Mouse (Mus musculus) liver, embryonic 14.5 days (tissue): ENCODE results near the gene Map4k1.
A peak's percentile ranks its signal among the peaks of the same experiment; 100 is the strongest.

Experiments used
- CTCF ChIP-seq: IDR thresholded peaks from 2 replicates; pipeline ENCODE4 v1.5.1; 2016; ENCODE audit warnings: antibody characterized with exemption, low read depth, control low read depth
- EP300 ChIP-seq: IDR thresholded peaks from 2 replicates; pipeline ENCODE4 v1.6.1; 2016; ENCODE audit warnings: antibody characterized with exemption, low read depth

- TF ChIP-seq CTCF (peak; percentile 88), EP300 (no peak)
Measured at GRCm38 (mm10) chr7:29039604-29039984, 57.7 kb downstream of the Map4k1 start.
